Mouse (Mus musculus) limb, embryonic 15.5 days (tissue): ENCODE data around the gene Tinagl1. TPM values are rescaled to one million over a fixed set of nuclear protein-coding genes. Genes with fewer than 3 reads are reported as not detected.

ENCODE experiments used
- polyA plus RNA-seq: library from polyadenylated mRNA; unstranded; fragments of >200 nt; fragmentation: Nextera tagmentation; extraction: Ambion mirVana; gene quantifications from 2 replicates; pipeline ENCODE4 v1.2.1, GENCODE M21; 2015

The Tinagl1 gene
- polyA plus RNA-seq, 1 experiment from 2014 or later: 31.0 TPM

Other genes with a start within 250 kb of the Tinagl1 start
- gene Spocd1, start 245.9 kb downstream of the Tinagl1 start, polyA plus RNA-seq: 0.07 and 0.08 TPM in 2 replicates
- gene Adgrb2, start 190.3 kb downstream of the Tinagl1 start, polyA plus RNA-seq: 3.6 and 4.7 TPM in 2 replicates
- gene Col16a1, start 127.3 kb downstream of the Tinagl1 start, polyA plus RNA-seq: 175 and 199 TPM in 2 replicates
- gene Pef1, start 72.6 kb downstream of the Tinagl1 start, polyA plus RNA-seq: 68.1 and 75.1 TPM in 2 replicates
- gene Hcrtr1, start 35.8 kb downstream of the Tinagl1 start, polyA plus RNA-seq: 0.10 and 0.12 TPM in 2 replicates
- not detected in 2 replicates for gene Gm853, start 47.3 kb upstream of the Tinagl1 start, polyA plus RNA-seq
- 132 and 136 TPM in 2 replicates for gene Serinc2, start 104.1 kb upstream of the Tinagl1 start, polyA plus RNA-seq
- 37.2 and 72.7 TPM in 2 replicates for gene Fabp3, start 133.5 kb upstream of the Tinagl1 start, polyA plus RNA-seq
- gene Gm10570, start 133.6 kb upstream of the Tinagl1 start, polyA plus RNA-seq: not detected in 2 replicates
- 66.0 and 74.8 TPM in 2 replicates for gene Zcchc17, start 184.8 kb upstream of the Tinagl1 start, polyA plus RNA-seq
- gene Snrnp40, start 185.0 kb upstream of the Tinagl1 start, polyA plus RNA-seq: 123 and 129 TPM in 2 replicates